Mouse (Mus musculus) limb, embryonic 14.5 days (tissue): ENCODE data around the gene Arhgef10l. TPM values are rescaled to one million over a fixed set of nuclear protein-coding genes. Genes with fewer than 3 reads are reported as not detected.

Source experiments
- ATAC-seq: fragments of 200-750 bp; cut with Nextera tagmentation; 2 replicates; pipeline ENCODE4 v1.8.0; 2017; ENCODE audit warnings: low read depth, moderate number of reproducible peaks, moderate TSS enrichment; ENCODE audit not compliant: low FRiP score
- DNase-seq: peaks from one replicate; pipeline ENCODE4 v3.0.0-alpha.2; 2015; ENCODE audit warnings: low spot score
- H3K27ac ChIP-seq: fragments of 300-500 bp; sonication (generic); replicated peaks from 2 replicates; pipeline ENCODE4 v1.5.1; 2014; ENCODE audit warnings: low read depth, mild to moderate bottlenecking, low read length, moderate library complexity, mixed read lengths
- H3K27me3 ChIP-seq: fragments of 300-500 bp; sonication (generic); 2 replicates; pipeline ENCODE4 v1.6.1; 2014; ENCODE audit warnings: low read length, mixed read lengths; ENCODE audit not compliant: control insufficient read depth, insufficient read depth
- H3K36me3 ChIP-seq: fragments of 300-500 bp; sonication (generic); 2 replicates; pipeline ENCODE4 v1.6.1; 2014; ENCODE audit warnings: mild to moderate bottlenecking, low read length, moderate library complexity, mixed read lengths; ENCODE audit not compliant: control insufficient read depth, insufficient read depth
- H3K4me1 ChIP-seq: fragments of 300-500 bp; sonication (generic); 2 replicates; pipeline ENCODE4 v1.6.1; 2014; ENCODE audit warnings: antibody characterized with exemption, low read length, mixed read lengths; ENCODE audit not compliant: control insufficient read depth, insufficient read depth
- H3K4me2 ChIP-seq: fragments of 300-500 bp; sonication (generic); replicated peaks from 2 replicates; pipeline ENCODE4 v1.6.1; 2014; ENCODE audit warnings: low read depth, mild to moderate bottlenecking, low read length, moderate library complexity; ENCODE audit not compliant: severe bottlenecking
- H3K4me3 ChIP-seq: fragments of 300-500 bp; sonication (generic); replicated peaks from 2 replicates; pipeline ENCODE4 v1.5.1; 2014; ENCODE audit warnings: low read length
- H3K9ac ChIP-seq: fragments of 300-500 bp; sonication (generic); 2 replicates; pipeline ENCODE4 v1.6.1; 2014; ENCODE audit warnings: mild to moderate bottlenecking, low read depth, low read length, moderate library complexity; ENCODE audit not compliant: severe bottlenecking
- H3K9me3 ChIP-seq: fragments of 300-500 bp; sonication (generic); 2 replicates; pipeline ENCODE4 v1.6.1; 2016; ENCODE audit warnings: low read length; ENCODE audit not compliant: control insufficient read depth
- POLR2A ChIP-seq: fragments of 200-500 bp; IDR thresholded peaks from 2 replicates; pipeline ENCODE4 v1.8.0; 2012; ENCODE audit warnings: inconsistent platforms, mild to moderate bottlenecking, moderate library complexity, borderline replicate concordance; ENCODE audit not compliant: insufficient read depth, insufficient read length; ENCODE audit errors: extremely low read depth
- WGBS: fragments of 180-500 bp; shearing (Covaris S2); extraction: QIAGEN DNeasy Blood & Tissue Kit; methylation state at CpG from one replicate; pipeline ENCODE4 v1.1.7; 2014; 5-methylcytosine and 5-hydroxymethylcytosine counted together
- polyA plus RNA-seq, 2 experiments: library from polyadenylated mRNA; depleted of rRNA in 1 of 2; stranded (reverse) in 1 of 2; unstranded in 1 of 2; fragments of >200 nt; fragmentation: Nextera tagmentation in 1 of 2; extraction: Ambion mirVana in 1 of 2; gene quantifications; 2 replicates each; pipeline versions ENCODE4 v1.2.1 to v1.2.3; 2012 to 2014

Arhgef10l gene
- polyA plus RNA-seq, 2 experiments = 13.7 to 19.5 TPM

DNA sequence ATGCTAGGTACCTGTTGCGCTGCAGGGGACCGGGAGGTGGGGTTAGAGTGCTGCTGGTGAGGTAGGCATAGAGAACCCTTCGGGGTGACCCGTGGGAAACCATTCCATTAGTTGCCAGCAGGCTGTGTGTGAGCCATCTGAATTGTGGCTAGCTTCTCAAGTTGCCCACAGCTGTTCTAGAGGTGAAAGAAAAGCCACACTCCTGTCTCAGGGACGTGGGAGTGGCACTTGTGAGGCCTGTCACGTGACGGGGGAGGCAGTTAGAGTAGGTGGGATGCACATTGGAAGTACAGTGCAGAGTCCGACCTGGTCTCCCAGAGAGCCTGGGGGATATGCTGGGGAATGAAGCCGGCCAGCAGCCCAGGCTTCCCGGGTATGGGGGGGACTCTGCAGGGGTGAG lies 43.8 kb upstream of the Arhgef10l start:
- Histone ChIP-seq H3K9ac (no peak overlapping the region; the same call in 1 of the 2 replicates), H3K4me1 (no peaks in the 10 kb centered on the region), H3K27me3 (no peaks in the 10 kb centered on the region), H3K27ac (no peak overlapping the region), H3K4me2 (no peak overlapping the region), H3K9me3 (no peaks in the 10 kb centered on the region), H3K4me3 (no peak overlapping the region), H3K36me3 (peaks cover 88% of the 10 kb centered on the region)
- 80% methylated on average over 10 of the region's 10 CpGs for WGBS
- TF ChIP-seq POLR2A = no peak
- DNase-seq = no peak
- ATAC-seq = no peak

DNA sequence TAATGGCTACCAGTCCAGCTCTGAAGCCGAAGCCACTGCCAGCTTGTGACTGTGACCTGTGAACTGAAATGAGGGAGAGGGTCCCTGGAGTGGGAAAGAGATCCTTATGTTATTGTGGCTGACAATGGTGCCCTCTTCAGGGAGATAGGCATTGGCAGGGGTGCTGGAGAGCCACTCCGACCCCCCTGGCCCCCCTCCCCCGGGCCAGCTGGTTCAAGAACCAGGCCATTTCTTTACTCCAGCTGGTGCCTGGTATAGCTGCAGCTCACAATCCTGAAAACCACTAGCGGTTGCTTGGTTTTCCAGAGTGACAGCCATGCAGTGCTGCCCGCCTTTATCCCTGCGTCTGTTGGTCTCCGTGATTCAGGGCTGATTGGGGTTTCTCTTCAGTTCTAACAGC lies 43.3 kb upstream of the Arhgef10l start:
- TF ChIP-seq POLR2A = no peak
- DNase-seq (no peak), ATAC-seq (no peak)
- no peak overlapping the region for H3K4me2 ChIP-seq
- H3K27me3 ChIP-seq = no peaks in the 10 kb centered on the region
- H3K9ac ChIP-seq = no peak overlapping the region
- peaks cover 87% of the 10 kb centered on the region for H3K36me3 ChIP-seq
- no peak overlapping the region for H3K27ac ChIP-seq
- WGBS = 84% methylated on average over 7 of the region's 7 CpGs
- H3K4me3 ChIP-seq = no peak overlapping the region
- no peaks in the 10 kb centered on the region for H3K9me3 ChIP-seq
- peaks cover 3% of the 10 kb centered on the region for H3K4me1 ChIP-seq

DNA sequence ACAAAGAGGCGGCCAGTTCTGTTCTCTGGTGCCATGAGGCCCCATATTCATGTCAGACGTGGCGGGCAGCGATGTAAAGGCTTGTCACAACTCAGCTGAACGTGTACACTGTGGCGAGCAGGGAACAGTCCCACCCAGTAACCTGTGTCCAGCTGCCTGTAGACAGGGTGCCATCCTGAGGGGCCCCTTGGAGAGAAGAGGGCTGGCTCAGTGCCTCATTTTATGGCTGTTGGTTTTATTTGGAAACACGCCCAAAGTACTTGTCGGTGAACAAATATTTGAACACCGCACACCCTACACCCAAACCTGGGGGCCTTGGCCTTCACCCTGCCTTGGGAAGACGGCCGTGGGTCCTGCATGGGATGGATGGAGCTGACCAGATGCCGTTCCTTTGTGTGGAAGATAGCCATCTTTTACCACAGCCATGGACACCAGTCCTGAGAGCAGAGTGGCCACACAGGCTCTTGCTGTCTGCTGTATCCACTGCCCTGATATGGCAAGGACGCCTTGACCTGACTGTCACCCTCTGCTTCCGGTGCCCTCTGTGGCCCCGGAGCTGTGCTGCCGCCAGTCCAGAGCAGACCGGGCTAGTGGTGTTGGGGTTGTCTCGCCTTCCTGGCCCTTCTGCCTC lies 42.6 kb upstream of the Arhgef10l start:
- Histone ChIP-seq H3K36me3 (peaks cover 80% of the 10 kb centered on the region), H3K27me3 (no peaks in the 10 kb centered on the region), H3K9me3 (no peaks in the 10 kb centered on the region), H3K4me3 (no peak overlapping the region), H3K27ac (no peak overlapping the region), H3K4me2 (no peak overlapping the region), H3K4me1 (peaks cover 10% of the 10 kb centered on the region), H3K9ac (no peak overlapping the region)
- WGBS = 76% methylated on average over 18 of the region's 18 CpGs
- no peak for DNase-seq
- no peak for TF ChIP-seq POLR2A
- ATAC-seq = no peak

DNA sequence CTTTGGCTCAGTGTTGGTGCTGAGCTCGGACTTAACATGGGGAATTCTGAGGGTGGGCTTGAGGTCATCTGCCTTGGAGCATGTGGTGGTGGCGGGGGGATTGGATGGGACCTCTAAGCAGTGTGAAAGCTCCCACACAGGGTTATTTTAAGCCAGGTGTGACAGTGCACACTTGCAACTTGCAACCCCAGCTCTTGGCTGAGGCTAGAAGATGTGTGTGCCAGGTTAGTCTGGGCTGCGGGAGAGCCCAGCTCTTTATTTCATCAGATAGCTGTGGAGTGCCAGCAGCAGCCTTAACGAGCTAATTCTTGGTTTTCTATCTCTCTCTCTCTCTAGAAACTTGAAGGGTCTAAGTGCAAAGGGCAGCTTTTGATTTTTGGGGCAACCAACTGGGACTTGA lies 41.8 kb upstream of the Arhgef10l start:
- Histone ChIP-seq H3K36me3 (peaks cover 72% of the 10 kb centered on the region), H3K4me1 (peaks cover 15% of the 10 kb centered on the region), H3K27ac (no peak overlapping the region), H3K4me2 (no peak overlapping the region), H3K4me3 (no peak overlapping the region), H3K9me3 (no peaks in the 10 kb centered on the region), H3K27me3 (no peaks in the 10 kb centered on the region), H3K9ac (no peak overlapping the region)
- TF ChIP-seq POLR2A = no peak
- DNase-seq (no peak), ATAC-seq (no peak)
- WGBS = 79% methylated on average over 4 of the region's 4 CpGs

DNA sequence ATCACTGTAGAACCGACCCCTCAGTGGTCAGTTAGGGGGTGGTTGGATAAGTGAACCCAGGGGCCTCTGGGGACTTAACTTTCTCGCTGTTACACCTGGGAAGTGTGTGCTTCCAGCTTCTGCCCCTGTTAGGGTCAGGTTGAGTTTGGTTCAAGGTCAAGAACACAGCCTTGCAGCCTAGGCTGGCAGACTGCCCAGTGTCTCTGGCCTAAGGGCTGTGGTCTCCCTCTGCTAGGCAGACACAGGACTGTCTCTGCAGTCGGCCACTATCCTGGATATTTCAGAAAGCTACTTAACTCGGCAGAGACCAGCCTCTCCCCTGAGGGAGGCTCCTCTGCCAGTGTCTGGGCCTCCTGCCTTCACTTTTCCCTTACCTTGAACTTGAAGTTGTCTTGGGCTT lies 38.4 kb upstream of the Arhgef10l start:
- Histone ChIP-seq H3K36me3 (peaks cover 37% of the 10 kb centered on the region), H3K4me2 (peak overlapping the region; percentile 91), H3K4me1 (peaks cover 29% of the 10 kb centered on the region), H3K9me3 (no peaks in the 10 kb centered on the region), H3K27me3 (no peaks in the 10 kb centered on the region), H3K4me3 (peak overlapping the region; percentile 83; the same call in 1 of the 2 replicates), H3K27ac (no peak overlapping the region), H3K9ac (0 out of 2 replicates have a peak overlapping the region, but pooled peaks have one; percentile 97)
- ATAC-seq = no peak
- DNase-seq = no peak
- no peak for TF ChIP-seq POLR2A
- 45% methylated on average over 4 of the region's 4 CpGs for WGBS
